Mouse (Mus musculus): ENCODE data around the gene Mettl23. TPM values are rescaled to one million over a fixed set of nuclear protein-coding genes. Genes with fewer than 3 reads are reported as not detected.
"Not testable (repeated sequence)": the region's sequence is repeated elsewhere in the genome, so short reads cannot be mapped to it uniquely, and the experiment has no call there.

Gene Mettl23
- polyA plus RNA-seq, 1 experiment from 2014 or later = 58.8 TPM

- ATAC-seq (ENCODE audit: insufficient number of reproducible peaks, insufficient read depth, low FRiP score, low TSS enrichment, low read depth) = no peak
- H3K4me1 ChIP-seq (replicated peaks) = peaks cover 22% of the 10 kb centered on the region
- no peaks in the 10 kb centered on the region for H3K27me3 ChIP-seq
- H3K4me2 ChIP-seq = no peak overlapping the region
- 74% methylated on average over 13 of the region's 13 CpGs for WGBS
- H3K4me3 ChIP-seq (replicated peaks) = no peak overlapping the region
- H3K36me3 ChIP-seq = no peaks in the 10 kb centered on the region; the same call in 1 of the 2 replicates
- H3K27ac ChIP-seq = no peak overlapping the region
- H3K9me3 ChIP-seq = no peaks in the 10 kb centered on the region
- 0 out of 2 replicates have a peak overlapping the region, but pooled peaks have one; percentile 12 for H3K9ac ChIP-seq (replicated peaks)
Measured at GRCm38 (mm10) chr11:116821057-116821940, 21.8 kb upstream of the Mettl23 start.

DNA sequence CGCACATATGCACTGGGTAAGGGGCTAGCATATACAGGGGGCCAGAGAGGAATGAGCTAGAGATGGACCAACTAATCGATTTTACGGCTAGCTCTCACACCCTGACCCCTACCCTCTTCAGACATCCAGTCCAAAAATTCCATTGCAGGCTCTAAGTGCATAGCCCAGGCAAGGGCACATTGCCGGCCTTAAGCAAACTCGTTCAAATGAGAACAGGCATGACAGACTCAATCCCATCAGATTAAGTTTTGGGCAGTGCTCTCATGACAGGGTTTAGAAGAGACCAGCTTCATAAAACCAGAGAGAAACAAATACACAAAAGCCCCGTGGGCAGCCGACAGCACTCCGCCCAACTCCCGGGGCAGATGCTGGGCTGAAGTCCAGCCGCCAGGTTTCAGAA is 20.9 kb upstream of the Mettl23 start:
- Histone ChIP-seq H3K4me1 (replicated peaks) (peaks cover 30% of the 10 kb centered on the region), H3K9me3 (no peaks in the 10 kb centered on the region), H3K4me2 (no peak overlapping the region), H3K9ac (replicated peaks) (no peak overlapping the region), H3K36me3 (no peaks in the 10 kb centered on the region; the same call in 1 of the 2 replicates), H3K27me3 (no peaks in the 10 kb centered on the region), H3K4me3 (replicated peaks) (no peak overlapping the region), H3K27ac (no peak overlapping the region)
- 76% methylated on average over 10 of the region's 10 CpGs for WGBS
- no peak for ATAC-seq (ENCODE audit: insufficient number of reproducible peaks, insufficient read depth, low FRiP score, low TSS enrichment, low read depth)

- H3K27ac ChIP-seq = no peak overlapping the region
- peaks cover 33% of the 10 kb centered on the region for H3K4me1 ChIP-seq (replicated peaks)
- H3K4me2 ChIP-seq = no peak overlapping the region
- no peaks in the 10 kb centered on the region for H3K27me3 ChIP-seq
- no peak for ATAC-seq (ENCODE audit: insufficient number of reproducible peaks, insufficient read depth, low FRiP score, low TSS enrichment, low read depth)
- no peaks in the 10 kb centered on the region; the same call in 1 of the 2 replicates for H3K36me3 ChIP-seq
- no peaks in the 10 kb centered on the region for H3K9me3 ChIP-seq
- H3K4me3 ChIP-seq (replicated peaks) = no peak overlapping the region
- 96% methylated on average over 10 of the region's 10 CpGs for WGBS
- H3K9ac ChIP-seq (replicated peaks) = no peak overlapping the region
Measured at GRCm38 (mm10) chr11:116822626-116823025, 20.5 kb upstream of the Mettl23 start.

DNA sequence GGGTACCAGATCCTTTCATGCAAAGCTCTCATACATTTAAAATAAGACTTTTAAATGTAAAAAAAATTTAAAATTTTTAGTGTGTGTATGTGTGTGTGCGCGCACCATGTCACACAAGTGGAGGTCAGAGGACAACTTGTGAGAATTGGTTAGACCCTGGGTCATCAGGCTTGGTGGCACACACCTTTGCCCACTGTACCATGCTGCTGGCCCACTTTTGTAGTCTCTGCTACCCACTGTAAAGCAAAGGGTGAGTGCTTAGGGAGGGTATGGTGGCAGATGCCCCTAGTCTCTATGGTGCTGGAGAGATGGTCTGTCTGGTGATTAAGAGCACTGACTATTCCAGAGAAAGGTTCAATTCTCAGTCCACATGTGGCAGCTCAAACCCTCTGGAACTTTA is 19.8 kb upstream of the Mettl23 start:
- Histone ChIP-seq H3K4me3 (replicated peaks) (no peak overlapping the region), H3K9ac (replicated peaks) (no peak overlapping the region), H3K4me2 (no peak overlapping the region), H3K36me3 (no peaks in the 10 kb centered on the region; the same call in 1 of the 2 replicates), H3K27ac (no peak overlapping the region), H3K4me1 (replicated peaks) (peaks cover 34% of the 10 kb centered on the region), H3K9me3 (no peaks in the 10 kb centered on the region), H3K27me3 (no peaks in the 10 kb centered on the region)
- no peak for ATAC-seq (ENCODE audit: insufficient number of reproducible peaks, insufficient read depth, low FRiP score, low TSS enrichment, low read depth)
- 98% methylated on average over 2 of the region's 2 CpGs for WGBS

DNA sequence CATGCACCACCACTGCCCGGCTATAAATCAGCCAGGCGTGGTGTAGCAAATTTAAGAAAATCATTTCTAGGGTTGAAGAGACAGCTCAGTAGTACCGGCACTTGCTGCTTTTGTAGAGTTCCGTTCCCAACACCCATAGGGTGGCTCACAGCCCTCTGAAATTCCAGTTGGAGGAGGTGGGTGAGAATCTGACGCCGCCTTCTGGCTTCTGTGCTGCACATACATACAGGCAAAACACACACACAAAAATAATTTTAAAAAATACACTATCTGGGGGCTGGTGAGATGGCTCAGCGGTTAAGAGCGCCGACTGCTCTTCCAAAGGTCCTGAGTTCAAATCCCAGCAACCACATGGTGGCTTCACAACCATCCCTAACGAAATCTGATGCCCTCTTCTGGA is 19.2 kb upstream of the Mettl23 start:
- peaks cover 34% of the 10 kb centered on the region for H3K4me1 ChIP-seq (replicated peaks)
- H3K36me3 ChIP-seq; H3K27me3 ChIP-seq; H3K9me3 ChIP-seq; H3K27ac ChIP-seq; ATAC-seq (ENCODE audit: insufficient number of reproducible peaks, insufficient read depth, low FRiP score, low TSS enrichment, low read depth); H3K4me2 ChIP-seq; H3K9ac ChIP-seq (replicated peaks); H3K4me3 ChIP-seq (replicated peaks): not testable (repeated sequence)
- WGBS = 97% methylated on average over 10 of the region's 10 CpGs

DNA sequence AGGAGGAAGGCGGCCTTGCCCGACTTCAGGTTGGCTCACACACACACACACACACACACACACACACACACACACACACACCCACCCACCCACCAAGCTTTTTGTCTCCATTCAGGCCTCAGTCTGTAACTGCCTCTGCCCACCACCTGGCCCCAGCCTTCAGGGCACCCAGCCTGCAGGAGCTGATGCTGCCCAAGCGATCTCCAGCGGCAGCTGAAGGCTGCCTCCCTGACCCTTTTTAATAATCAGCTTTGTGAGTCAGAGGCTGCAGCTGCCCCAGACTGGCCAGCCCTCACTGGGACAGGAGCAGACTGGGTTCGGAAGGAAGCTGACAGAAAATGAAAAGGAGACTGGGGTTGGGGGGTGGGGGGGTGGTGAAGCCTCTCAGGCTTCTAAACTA is 17.8 kb upstream of the Mettl23 start:
- H3K9me3 ChIP-seq = no peaks in the 10 kb centered on the region
- H3K4me3 ChIP-seq (replicated peaks) = no peak overlapping the region
- WGBS = 48% methylated on average over 3 of the region's 5 CpGs
- no peak overlapping the region for H3K9ac ChIP-seq (replicated peaks)
- H3K4me2 ChIP-seq = no peak overlapping the region
- H3K27me3 ChIP-seq = no peaks in the 10 kb centered on the region
- no peaks in the 10 kb centered on the region; the same call in 1 of the 2 replicates for H3K36me3 ChIP-seq
- ATAC-seq (ENCODE audit: insufficient number of reproducible peaks, insufficient read depth, low FRiP score, low TSS enrichment, low read depth) = no peak
- H3K4me1 ChIP-seq (replicated peaks) = peaks cover 33% of the 10 kb centered on the region
- no peak overlapping the region for H3K27ac ChIP-seq

- H3K4me2 ChIP-seq = peak overlapping the region; percentile 89
- peaks cover 4% of the 10 kb centered on the region; the same call in 1 of the 2 replicates for H3K36me3 ChIP-seq
- no peak for ATAC-seq (ENCODE audit: insufficient number of reproducible peaks, insufficient read depth, low FRiP score, low TSS enrichment, low read depth)
- H3K4me1 ChIP-seq (replicated peaks) = peaks cover 33% of the 10 kb centered on the region
- peak overlapping the region; percentile 76 for H3K4me3 ChIP-seq (replicated peaks)
- H3K27me3 ChIP-seq = no peaks in the 10 kb centered on the region
- peak overlapping the region; percentile 7 for H3K27ac ChIP-seq
- 31% methylated on average over 17 of the region's 17 CpGs for WGBS
- H3K9me3 ChIP-seq = no peaks in the 10 kb centered on the region
- peak overlapping the region; percentile 84 for H3K9ac ChIP-seq (replicated peaks)
Measured at GRCm38 (mm10) chr11:116826550-116827504, 16.3 kb upstream of the Mettl23 start.

- H3K4me3 ChIP-seq (replicated peaks) = peak within 1 kb of the TSS; percentile 76
- no peak for ATAC-seq (ENCODE audit: insufficient number of reproducible peaks, insufficient read depth, low FRiP score, low TSS enrichment, low read depth)
- H3K4me1 ChIP-seq (replicated peaks) = peaks cover 37% of the 10 kb centered on the region
- peak within 1 kb of the TSS; percentile 73 for H3K27ac ChIP-seq
- H3K9me3 ChIP-seq = no peaks in the 10 kb centered on the region
- H3K27me3 ChIP-seq = no peaks in the 10 kb centered on the region
- H3K36me3 ChIP-seq = peaks cover 4% of the 10 kb centered on the region; the same call in 1 of the 2 replicates
- H3K4me2 ChIP-seq = peak within 1 kb of the TSS; percentile 89
- WGBS = 1% methylated on average over 69 of the region's 71 CpGs
- peak within 1 kb of the TSS; percentile 84 for H3K9ac ChIP-seq (replicated peaks)
Measured at GRCm38 (mm10) chr11:116827534-116828165, 15.4 kb upstream of the Mettl23 start, which contains the start of gene Mxra7. Mxra7 (minus strand) TSS chr11:116828046.

DNA sequence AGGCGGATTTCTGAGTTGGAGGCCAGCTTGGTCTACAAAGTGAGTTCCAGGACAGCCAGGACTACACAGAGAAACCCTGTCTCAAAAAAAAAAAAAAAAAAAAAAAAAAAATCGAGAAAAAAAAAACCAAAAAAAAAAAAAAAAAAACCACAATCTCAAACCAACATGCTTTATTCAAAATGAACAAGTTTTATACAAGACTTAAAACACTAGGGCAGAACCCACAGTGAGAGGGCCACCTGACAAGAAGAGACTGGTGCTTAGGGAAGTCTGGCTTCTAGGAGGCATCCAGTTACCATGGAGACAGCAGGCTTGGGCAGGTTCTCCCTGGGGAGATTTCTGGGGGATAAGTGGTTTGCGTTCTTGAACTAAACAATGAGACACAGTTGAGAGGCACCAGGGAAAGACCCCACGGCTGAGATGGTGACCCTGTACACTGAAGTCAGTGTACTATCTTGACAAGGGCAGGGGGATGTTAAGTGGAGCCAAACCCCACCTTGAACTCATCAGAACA is 10.8 kb upstream of the Mettl23 start:
- WGBS = 53% methylated on average over 3 of the region's 4 CpGs
- H3K27ac ChIP-seq = peak overlapping the region; percentile 56; the same call in 1 of the 2 replicates
- peaks cover 50% of the 10 kb centered on the region for H3K36me3 ChIP-seq

GRCm38 (mm10) chr11:116834954-116835353 is 8.1 kb upstream of the Mettl23 start:
- WGBS = 92% methylated on average over 1 of the region's 1 CpGs
- no peak overlapping the region for H3K4me3 ChIP-seq (replicated peaks)
- no peak for ATAC-seq (ENCODE audit: insufficient number of reproducible peaks, insufficient read depth, low FRiP score, low TSS enrichment, low read depth)

More for the DNA sequence above, 10.8 kb upstream of the Mettl23 start:
- no peak overlapping the region for H3K4me3 ChIP-seq (replicated peaks)
- H3K27me3 ChIP-seq = no peaks in the 10 kb centered on the region
- H3K9ac ChIP-seq (replicated peaks) = no peak overlapping the region
- peaks cover 23% of the 10 kb centered on the region for H3K4me1 ChIP-seq (replicated peaks)
- no peak overlapping the region for H3K4me2 ChIP-seq
- H3K9me3 ChIP-seq = no peaks in the 10 kb centered on the region
- no peak for ATAC-seq (ENCODE audit: insufficient number of reproducible peaks, insufficient read depth, low FRiP score, low TSS enrichment, low read depth)

More at GRCm38 (mm10) chr11:116834954-116835353, 8.1 kb upstream of the Mettl23 start:
- Histone ChIP-seq H3K27me3 (no peaks in the 10 kb centered on the region), H3K4me1 (replicated peaks) (peaks cover 11% of the 10 kb centered on the region), H3K9ac (replicated peaks) (no peak overlapping the region), H3K36me3 (peaks cover 77% of the 10 kb centered on the region), H3K9me3 (no peaks in the 10 kb centered on the region), H3K27ac (no peak overlapping the region), H3K4me2 (no peak overlapping the region)
